16 mouse cellular contexts compared by ENCODE assay signal in the genomic region with DNA sequence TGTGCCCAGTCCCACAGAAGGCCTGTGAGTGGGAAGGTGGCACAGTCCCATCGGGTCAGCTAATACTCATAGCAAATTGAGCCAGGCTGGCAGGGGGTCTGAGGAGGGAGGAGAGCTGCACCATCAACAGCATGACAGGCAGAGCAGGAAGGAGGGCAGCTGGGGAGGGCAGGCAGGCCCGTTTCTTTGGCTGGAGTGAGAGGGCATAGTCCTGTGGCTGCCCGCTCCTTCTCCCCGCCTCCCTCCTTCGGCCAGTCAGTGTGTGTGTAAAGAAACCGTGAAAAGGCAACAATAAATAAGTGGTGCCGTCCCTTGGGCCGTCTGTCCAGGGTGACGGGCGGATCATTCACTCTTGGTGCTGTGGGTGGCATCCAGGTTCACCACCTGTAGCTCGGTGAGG. TPM values are rescaled to one million over a fixed set of nuclear protein-coding genes. Genes with fewer than 3 reads are reported as not detected.
DNase-seq lines count a peak whose midpoint lies in the region; ATAC-seq lines count a peak whose summit lies in the region.
"Had no signal": no experiment of that assay in that cellular context is flagged by ENCODE, and none has a peak within 500 bp of the region (broad histone marks: within the 10 kb centered on the region; RNA-seq: fewer than 3 reads in every experiment).

No protein-coding gene starts in this region.

- peak overlapping the region; percentile 24; the same call in 1 of the 2 replicates for H3K9ac ChIP-seq in heart, embryonic 13.5 days
- H3K9ac ChIP-seq in heart, embryonic 11.5 days (ENCODE audit: low read depth, low read length) = no peak overlapping the region
- H3K9ac ChIP-seq: embryonic facial prominence, embryonic 15.5 days; forebrain, embryonic 15.5 days; limb, embryonic 13.5 days; liver, embryonic 12.5 days; midbrain, embryonic 13.5 days had no signal

- H3K4me1 ChIP-seq in heart, embryonic 13.5 days = peaks cover 62% of the 10 kb centered on the region
- peaks cover 38% of the 10 kb centered on the region for H3K4me1 ChIP-seq in heart, embryonic 11.5 days (ENCODE audit: control insufficient read depth, insufficient read depth, low read length)
- H3K4me1 ChIP-seq in megakaryocyte, embryonic 14.5 days = peaks cover 71% of the 10 kb centered on the region

- H3K9me3 ChIP-seq in heart, embryonic 13.5 days = no peaks in the 10 kb centered on the region
- no peaks in the 10 kb centered on the region for H3K9me3 ChIP-seq in heart, embryonic 11.5 days (replicated peaks; ENCODE audit: control insufficient read depth, low read length)
- no peaks in the 10 kb centered on the region for H3K9me3 ChIP-seq in megakaryocyte, embryonic 14.5 days
- H3K9me3 ChIP-seq: embryonic facial prominence, embryonic 15.5 days; forebrain, embryonic 15.5 days; limb, embryonic 13.5 days; liver, embryonic 12.5 days; midbrain, embryonic 13.5 days had no signal

- WGBS in heart, embryonic 13.5 days = 66% methylated on average over 11 of the region's 11 CpGs
- 69% methylated on average over 11 of the region's 11 CpGs for WGBS in heart, embryonic 11.5 days (ENCODE audit: insufficient replicate concordance)

- ATAC-seq in heart, embryonic 13.5 days (ENCODE audit: extremely low read depth, insufficient number of reproducible peaks, low FRiP score, low TSS enrichment) = no peak
- ATAC-seq in heart, embryonic 11.5 days (replicated peaks; ENCODE audit: insufficient number of reproducible peaks, low FRiP score, low TSS enrichment) = no peak
- ATAC-seq in megakaryocyte, adult 5-6 weeks (ENCODE audit: poor library complexity, severe bottlenecking) = no peak
- ATAC-seq in activated CD4-positive, CD25-positive, alpha-beta regulatory T cell, adult 4 months = no peak
- ATAC-seq: forebrain, embryonic 15.5 days; hindbrain, postnatal 0 days; liver, embryonic 12.5 days; midbrain, embryonic 13.5 days had no signal

- H3K36me3 ChIP-seq in heart, embryonic 13.5 days = peaks cover 50% of the 10 kb centered on the region
- H3K36me3 ChIP-seq in heart, embryonic 11.5 days (ENCODE audit: control insufficient read depth, insufficient read depth, low read length) = peaks cover 31% of the 10 kb centered on the region
- peaks cover 75% of the 10 kb centered on the region for H3K36me3 ChIP-seq in megakaryocyte, embryonic 14.5 days (replicated peaks; ENCODE audit: low read length)

- H3K27ac ChIP-seq in heart, embryonic 13.5 days (replicated peaks) = no peak overlapping the region
- H3K27ac ChIP-seq in heart, embryonic 11.5 days (ENCODE audit: low read depth, low read length) = no peak overlapping the region
- H3K27ac ChIP-seq: embryonic facial prominence, embryonic 15.5 days; forebrain, embryonic 15.5 days; heart, adult 2 months; hindbrain, postnatal 0 days; layer of hippocampus, adult 2 months; limb, embryonic 13.5 days; liver, embryonic 12.5 days; midbrain, embryonic 13.5 days; stomach, postnatal 0 days had no signal

- H3K27me3 ChIP-seq in heart, embryonic 13.5 days (replicated peaks) = no peaks in the 10 kb centered on the region
- 0 out of 2 replicates have a peak, but pooled peaks cover 2% of the 10 kb centered on the region for H3K27me3 ChIP-seq in heart, embryonic 11.5 days (ENCODE audit: control insufficient read depth, insufficient read depth, low read length)
- no peaks in the 10 kb centered on the region for H3K27me3 ChIP-seq in megakaryocyte, embryonic 14.5 days (replicated peaks)
- H3K27me3 ChIP-seq: embryonic facial prominence, embryonic 15.5 days; forebrain, embryonic 15.5 days had no signal

- H3K4me3 ChIP-seq in heart, embryonic 13.5 days = no peak overlapping the region
- no peak overlapping the region for H3K4me3 ChIP-seq in heart, embryonic 11.5 days (ENCODE audit: low read depth, low read length)
- H3K4me3 ChIP-seq in megakaryocyte, embryonic 14.5 days (replicated peaks) = peak overlapping the region; percentile 56
- H3K4me3 ChIP-seq: embryonic facial prominence, embryonic 15.5 days; forebrain, embryonic 15.5 days; heart, adult 2 months; layer of hippocampus, adult 2 months; limb, embryonic 13.5 days; liver, embryonic 12.5 days; midbrain, embryonic 13.5 days had no signal

- DNase-seq in kidney, postnatal 10 days = peak; percentile 51
- DNase-seq in frontal cortex, postnatal 10 days (ENCODE audit: low spot score in 2 of 2) = no peak

- H3K4me2 ChIP-seq in heart, embryonic 13.5 days = no peak overlapping the region
- no peak overlapping the region for H3K4me2 ChIP-seq in heart, embryonic 11.5 days
- H3K4me2 ChIP-seq: embryonic facial prominence, embryonic 15.5 days; forebrain, embryonic 15.5 days; limb, embryonic 13.5 days; liver, embryonic 12.5 days; midbrain, embryonic 13.5 days had no signal

RNA-seq across cellular contexts. Expression of gene Cul9, which starts 2.6 kb away (rescaled TPM):
- polyA plus RNA-seq in heart, embryonic 13.5 days (2015; fragmentation: Nextera tagmentation; extraction: Ambion mirVana) = 4.5 and 5.0 TPM in 2 replicates
- polyA plus RNA-seq in heart, embryonic 11.5 days (2014; fragmentation: Nextera tagmentation; extraction: Ambion mirVana) = 2.5 and 4.4 TPM in 2 replicates
- 2.4 and 6.0 TPM in 2 replicates for polyA plus RNA-seq in megakaryocyte, embryonic 14.5 days (2012; ENCODE audit: insufficient read depth, low replicate concordance)
- total RNA-seq in megakaryocyte, adult 5-6 weeks (2015) = 2.7 and 4.3 TPM in 2 replicates
- 1.7 and 4.4 TPM in 2 replicates for total RNA-seq in megakaryocyte, adult 5-6 weeks (2017)
- polyA plus RNA-seq in activated CD4-positive, CD25-positive, alpha-beta regulatory T cell, adult 4 months (2017; shearing (Covaris generic)) = 1 to 10 TPM; 2.7 to 3.5 TPM

RNA-seq across cellular contexts. Expression of gene Srf, which starts 7.2 kb away (rescaled TPM):
- 11.6 and 13.1 TPM in 2 replicates for polyA plus RNA-seq in heart, embryonic 13.5 days (2015; fragmentation: Nextera tagmentation; extraction: Ambion mirVana)
- 14.6 and 15.0 TPM in 2 replicates for polyA plus RNA-seq in heart, embryonic 11.5 days (2014; fragmentation: Nextera tagmentation; extraction: Ambion mirVana)
- polyA plus RNA-seq in megakaryocyte, embryonic 14.5 days (2012; ENCODE audit: insufficient read depth, low replicate concordance) = 148 and 196 TPM in 2 replicates
- 28.5 and 34.0 TPM in 2 replicates for total RNA-seq in megakaryocyte, adult 5-6 weeks (2015)
- 23.7 and 36.3 TPM in 2 replicates for total RNA-seq in megakaryocyte, adult 5-6 weeks (2017)
- 10 to 100 TPM in 1 of 2 experiments, 1 to 10 TPM in 1; 6.3 to 10.9 TPM for polyA plus RNA-seq in activated CD4-positive, CD25-positive, alpha-beta regulatory T cell, adult 4 months (2017; shearing (Covaris generic))

RNA-seq across cellular contexts. Expression of gene Dnph1, which starts 52.2 kb away (rescaled TPM):
- polyA plus RNA-seq in heart, embryonic 13.5 days (2015; fragmentation: Nextera tagmentation; extraction: Ambion mirVana) = 24.7 and 32.5 TPM in 2 replicates
- 27.9 and 28.4 TPM in 2 replicates for polyA plus RNA-seq in heart, embryonic 11.5 days (2014; fragmentation: Nextera tagmentation; extraction: Ambion mirVana)
- polyA plus RNA-seq in megakaryocyte, embryonic 14.5 days (2012; ENCODE audit: insufficient read depth, low replicate concordance) = 6.5 and 14.6 TPM in 2 replicates
- total RNA-seq in megakaryocyte, adult 5-6 weeks (2015) = 10.1 and 10.4 TPM in 2 replicates
- total RNA-seq in megakaryocyte, adult 5-6 weeks (2017) = 4.3 and 5.9 TPM in 2 replicates
- 10 to 100 TPM; 11.1 to 13.4 TPM for polyA plus RNA-seq in activated CD4-positive, CD25-positive, alpha-beta regulatory T cell, adult 4 months (2017; shearing (Covaris generic))
